23 mouse cellular contexts compared by ENCODE assay signal in genomic region chr8:77351177-77351860, GRCm38 (mm10).
A peak's percentile ranks its signal among the peaks of the same experiment; 100 is the strongest.
DNase-seq lines count a peak whose midpoint lies in the region; ATAC-seq and TF ChIP-seq lines count a peak whose summit lies in the region.
"Had no signal": no experiment of that assay in that cellular context is flagged by ENCODE, and none has a peak within 500 bp of the region (broad histone marks: within the 10 kb centered on the region; RNA-seq: fewer than 3 reads in every experiment).

No protein-coding gene starts in this region.

- no peak overlapping the region for H3K4me2 ChIP-seq in embryonic facial prominence, embryonic 11.5 days (ENCODE audit: low read depth, low read length)
- H3K4me2 ChIP-seq in embryonic facial prominence, embryonic 14.5 days (ENCODE audit: low read depth, low read length), result no peak overlapping the region
- peak overlapping the region; percentile 3 for H3K4me2 ChIP-seq in myocyte (ENCODE audit: low read depth)
- H3K4me2 ChIP-seq in hindbrain, embryonic 14.5 days (replicated peaks), result no peak overlapping the region
- H3K4me2 ChIP-seq: heart, embryonic 13.5 days; hindbrain, embryonic 15.5 days; intestine, embryonic 15.5 days; kidney, embryonic 15.5 days; liver, embryonic 13.5 days; lung, embryonic 14.5 days had no signal

- WGBS in embryonic facial prominence, embryonic 11.5 days, result 69% methylated on average over 9 of the region's 9 CpGs
- 80% methylated on average over 9 of the region's 9 CpGs for WGBS in embryonic facial prominence, embryonic 10.5 days
- WGBS in embryonic facial prominence, embryonic 14.5 days, result 54% methylated on average over 9 of the region's 9 CpGs
- 94% methylated on average over 9 of the region's 9 CpGs for WGBS in limb, embryonic 10.5 days
- 71% methylated on average over 9 of the region's 9 CpGs for WGBS in hindbrain, embryonic 14.5 days

- no peak overlapping the region for H3K9ac ChIP-seq in embryonic facial prominence, embryonic 11.5 days (replicated peaks; ENCODE audit: low read length)
- H3K9ac ChIP-seq in embryonic facial prominence, embryonic 14.5 days (ENCODE audit: low read depth, low read length), result no peak overlapping the region
- H3K9ac ChIP-seq in hindbrain, embryonic 14.5 days, result no peak overlapping the region
- H3K9ac ChIP-seq: heart, embryonic 13.5 days; hindbrain, embryonic 15.5 days; intestine, embryonic 15.5 days; kidney, embryonic 15.5 days; liver, embryonic 13.5 days; lung, embryonic 14.5 days had no signal

- no peaks in the 10 kb centered on the region for H3K79me2 ChIP-seq in myocyte (ENCODE audit: control insufficient read depth, insufficient read depth)

- H3K36me3 ChIP-seq in embryonic facial prominence, embryonic 11.5 days (replicated peaks; ENCODE audit: control insufficient read depth, insufficient read depth, low read depth, low read length), result no peaks in the 10 kb centered on the region
- 0 out of 2 replicates have a peak, but pooled peaks cover 9% of the 10 kb centered on the region for H3K36me3 ChIP-seq in embryonic facial prominence, embryonic 10.5 days (replicated peaks)
- H3K36me3 ChIP-seq in embryonic facial prominence, embryonic 14.5 days (ENCODE audit: control insufficient read depth, insufficient read depth, low read length), result no peaks in the 10 kb centered on the region
- peaks cover 19% of the 10 kb centered on the region; the same call in 1 of the 2 replicates for H3K36me3 ChIP-seq in limb, embryonic 10.5 days
- H3K36me3 ChIP-seq in myocyte (ENCODE audit: control insufficient read depth, insufficient read depth), result peaks cover 4% of the 10 kb centered on the region
- no peaks in the 10 kb centered on the region for H3K36me3 ChIP-seq in hindbrain, embryonic 14.5 days (replicated peaks; ENCODE audit: control insufficient read depth, insufficient read depth)
- H3K36me3 ChIP-seq: forebrain, embryonic 10.5 days; hindbrain, embryonic 15.5 days; intestine, embryonic 15.5 days; liver, embryonic 13.5 days had no signal

- H3K4me3 ChIP-seq in embryonic facial prominence, embryonic 11.5 days (ENCODE audit: low read depth, low read length), result no peak overlapping the region
- no peak overlapping the region for H3K4me3 ChIP-seq in embryonic facial prominence, embryonic 10.5 days
- H3K4me3 ChIP-seq in embryonic facial prominence, embryonic 14.5 days (ENCODE audit: low read depth, low read length), result no peak overlapping the region
- no peak overlapping the region for H3K4me3 ChIP-seq in limb, embryonic 10.5 days
- H3K4me3 ChIP-seq in myocyte, result no peak overlapping the region
- no peak overlapping the region for H3K4me3 ChIP-seq in hindbrain, embryonic 14.5 days (replicated peaks; ENCODE audit: low read length)
- H3K4me3 ChIP-seq: forebrain, embryonic 10.5 days; heart, embryonic 13.5 days; hindbrain, embryonic 15.5 days; intestine, embryonic 15.5 days; kidney, embryonic 15.5 days; liver, embryonic 13.5 days had no signal

- TF ChIP-seq POLR2A in myocyte (IDR thresholded peaks at IDR 0.05; ENCODE audit: insufficient read length, low read depth), result no peak

- no peak for ATAC-seq in embryonic facial prominence, embryonic 11.5 days (replicated peaks; ENCODE audit: insufficient number of reproducible peaks, low FRiP score, low TSS enrichment, low read depth)
- peak; percentile 27; the same call in 1 of the 2 replicates for ATAC-seq in embryonic facial prominence, embryonic 14.5 days (ENCODE audit: low read depth)
- ATAC-seq in hindbrain, embryonic 14.5 days (ENCODE audit: low FRiP score), result no peak
- ATAC-seq: intestine, embryonic 15.5 days; midbrain, embryonic 16.5 days had no signal

- no peaks in the 10 kb centered on the region for H3K9me3 ChIP-seq in embryonic facial prominence, embryonic 11.5 days (replicated peaks; ENCODE audit: control insufficient read depth, low read length)
- H3K9me3 ChIP-seq in embryonic facial prominence, embryonic 10.5 days, result no peaks in the 10 kb centered on the region
- H3K9me3 ChIP-seq in embryonic facial prominence, embryonic 14.5 days (ENCODE audit: control insufficient read depth, low read length), result no peaks in the 10 kb centered on the region
- no peaks in the 10 kb centered on the region for H3K9me3 ChIP-seq in limb, embryonic 10.5 days (replicated peaks)
- no peaks in the 10 kb centered on the region for H3K9me3 ChIP-seq in hindbrain, embryonic 14.5 days (ENCODE audit: control insufficient read depth, low read length)
- H3K9me3 ChIP-seq: forebrain, embryonic 10.5 days; heart, embryonic 13.5 days; hindbrain, embryonic 15.5 days; intestine, embryonic 15.5 days; kidney, embryonic 15.5 days; liver, embryonic 13.5 days had no signal

- no peaks in the 10 kb centered on the region for H3K27me3 ChIP-seq in embryonic facial prominence, embryonic 11.5 days (ENCODE audit: control insufficient read depth, insufficient read depth, low read length)
- no peaks in the 10 kb centered on the region for H3K27me3 ChIP-seq in embryonic facial prominence, embryonic 10.5 days (replicated peaks; ENCODE audit: low read depth, poor library complexity, severe bottlenecking)
- no peaks in the 10 kb centered on the region for H3K27me3 ChIP-seq in embryonic facial prominence, embryonic 14.5 days (replicated peaks; ENCODE audit: control insufficient read depth, insufficient read depth, low read length)
- no peaks in the 10 kb centered on the region for H3K27me3 ChIP-seq in limb, embryonic 10.5 days (ENCODE audit: low read depth, poor library complexity, severe bottlenecking)
- no peaks in the 10 kb centered on the region for H3K27me3 ChIP-seq in myocyte (ENCODE audit: control insufficient read depth, insufficient read depth, insufficient read length)
- no peaks in the 10 kb centered on the region for H3K27me3 ChIP-seq in hindbrain, embryonic 14.5 days (ENCODE audit: control insufficient read depth, insufficient read depth, low read length)
- H3K27me3 ChIP-seq: CH12.LX; heart, embryonic 13.5 days; hindbrain, embryonic 15.5 days; intestine, embryonic 15.5 days; kidney, embryonic 15.5 days; liver, embryonic 13.5 days had no signal

- peak; percentile 7 for DNase-seq in embryonic facial prominence, embryonic 11.5 days (ENCODE audit: low spot score)
- no peak for DNase-seq in embryonic facial prominence, embryonic 10.5 days (ENCODE audit: low spot score)
- peak; percentile 68 for DNase-seq in embryonic facial prominence, embryonic 14.5 days (ENCODE audit: low spot score)
- DNase-seq in limb, embryonic 10.5 days (ENCODE audit: low spot score), result no peak
- DNase-seq in hindbrain, embryonic 14.5 days (ENCODE audit: low spot score), result no peak
- no peak for DNase-seq in urinary bladder, adult 18-20 months (ENCODE audit: low spot score in 2 of 2)
- DNase-seq in gastrocnemius, postnatal 4 days (ENCODE audit: low spot score in 2 of 2), result no peak
- DNase-seq: adrenal gland, adult 2 months; cerebellum, postnatal 10 days; heart, adult 11 months; liver, embryonic 13.5 days; lung, embryonic 14.5 days; lung, postnatal 36 days; right cerebral cortex, postnatal 4 days; thymus, adult 2 months had no signal

- H3K27ac ChIP-seq in embryonic facial prominence, embryonic 11.5 days (replicated peaks; ENCODE audit: low read depth, low read length), result no peak overlapping the region
- no peak overlapping the region for H3K27ac ChIP-seq in embryonic facial prominence, embryonic 10.5 days (replicated peaks)
- H3K27ac ChIP-seq in embryonic facial prominence, embryonic 14.5 days (replicated peaks; ENCODE audit: low read depth, low read length), result peak overlapping the region; percentile 72
- peak overlapping the region; percentile 69 for H3K27ac ChIP-seq in limb, embryonic 10.5 days
- no peak overlapping the region for H3K27ac ChIP-seq in hindbrain, embryonic 14.5 days
- H3K27ac ChIP-seq: forebrain, embryonic 10.5 days; heart, embryonic 13.5 days; hindbrain, embryonic 15.5 days; intestine, embryonic 15.5 days; kidney, embryonic 15.5 days; liver, embryonic 13.5 days had no signal

- H3K4me1 ChIP-seq in embryonic facial prominence, embryonic 11.5 days (ENCODE audit: control insufficient read depth, insufficient read depth, low read length), result no peaks in the 10 kb centered on the region; the same call in 1 of the 2 replicates
- peaks cover 36% of the 10 kb centered on the region for H3K4me1 ChIP-seq in embryonic facial prominence, embryonic 10.5 days
- peaks cover 52% of the 10 kb centered on the region for H3K4me1 ChIP-seq in embryonic facial prominence, embryonic 14.5 days (ENCODE audit: control insufficient read depth, insufficient read depth, low read length)
- H3K4me1 ChIP-seq in limb, embryonic 10.5 days, result peaks cover 21% of the 10 kb centered on the region
- H3K4me1 ChIP-seq in hindbrain, embryonic 14.5 days (replicated peaks; ENCODE audit: control insufficient read depth, insufficient read depth, low read length), result no peaks in the 10 kb centered on the region
- H3K4me1 ChIP-seq: hindbrain, embryonic 15.5 days; intestine, embryonic 15.5 days; kidney, embryonic 15.5 days; liver, embryonic 13.5 days had no signal

- H3ac ChIP-seq in myocyte (ENCODE audit: control insufficient read depth, insufficient read length), result no peak overlapping the region

TF ChIP-seq in myocyte, 11 proteins besides CTCF, POLR2A, EP300 and RAD21:
- TF ChIP-seq MYOD1 (IDR thresholded peaks at IDR 0.05; ENCODE audit: control insufficient read depth in 1 of 3, insufficient read length in 2 of 3, low read depth in 2 of 3) (peak in 1 of 3 experiments; percentile 41), POLR2AphosphoS2 (IDR thresholded peaks at IDR 0.05; ENCODE audit: insufficient read length, low read depth) (no peak), SRF (IDR thresholded peaks at IDR 0.05; ENCODE audit: control insufficient read depth, insufficient read length, low read depth) (no peak)

Comparison
In these comparisons a context has a peak if more than half of its experiments do, and no peak if none do; other contexts are left out.
1. DNase-seq: peak in embryonic facial prominence, embryonic 11.5 days (single experiment) and embryonic facial prominence, embryonic 14.5 days (single experiment); none in embryonic facial prominence, embryonic 10.5 days (single experiment), limb, embryonic 10.5 days (single experiment), hindbrain, embryonic 14.5 days (single experiment), urinary bladder, adult 18-20 months (0 of 2) and gastrocnemius, postnatal 4 days (0 of 2).
2. H3K27ac ChIP-seq: peak in embryonic facial prominence, embryonic 14.5 days (single experiment) and limb, embryonic 10.5 days (single experiment); none in embryonic facial prominence, embryonic 11.5 days (single experiment), embryonic facial prominence, embryonic 10.5 days (single experiment) and hindbrain, embryonic 14.5 days (single experiment).